Mouse (Mus musculus) hindbrain, embryonic 10.5 days (tissue): ENCODE results near the gene Slco3a1. TPM values are rescaled to one million over a fixed set of nuclear protein-coding genes. Genes with fewer than 3 reads are reported as not detected.
A peak's percentile ranks its signal among the peaks of the same experiment; 100 is the strongest.

Experiments
- DNase-seq: peaks from one replicate; pipeline ENCODE4 v3.0.0-alpha.2; 2017; ENCODE audit warnings: low spot score
- H3K27ac ChIP-seq: fragments of 300-500 bp; sonication (generic); 2 replicates; pipeline ENCODE4 v1.5.1; 2016; ENCODE audit warnings: mild to moderate bottlenecking, moderate library complexity
- H3K27me3 ChIP-seq: fragments of 300-500 bp; sonication (generic); 2 replicates; pipeline ENCODE4 v1.6.1; 2016; ENCODE audit warnings: mild to moderate bottlenecking; ENCODE audit not compliant: poor library complexity, insufficient read depth, severe bottlenecking
- H3K36me3 ChIP-seq: fragments of 300-500 bp; sonication (generic); 2 replicates; pipeline ENCODE4 v1.6.1; 2016; ENCODE audit warnings: mild to moderate bottlenecking, moderate library complexity
- H3K4me1 ChIP-seq: fragments of 300-500 bp; sonication (generic); replicated peaks from 2 replicates; pipeline ENCODE4 v1.6.1; 2016; ENCODE audit warnings: mild to moderate bottlenecking
- H3K4me3 ChIP-seq: fragments of 300-500 bp; sonication (generic); 2 replicates; pipeline ENCODE4 v1.5.1; 2016; ENCODE audit warnings: mild to moderate bottlenecking, moderate library complexity
- H3K9me3 ChIP-seq: fragments of 300-500 bp; sonication (generic); 2 replicates; pipeline ENCODE4 v1.6.1; 2016; ENCODE audit warnings: mild to moderate bottlenecking, moderate library complexity
- WGBS: fragments of 180-500 bp; shearing (Covaris S2); methylation state at CpG from one replicate; pipeline ENCODE4 v1.1.7; 2016; 5-methylcytosine and 5-hydroxymethylcytosine counted together
- polyA plus RNA-seq: library from polyadenylated mRNA; unstranded; fragments of >200 nt; fragmentation: Nextera tagmentation; extraction: Ambion mirVana; gene quantifications from 2 replicates; pipeline ENCODE4 v1.2.1, GENCODE M21; 2016

Gene Slco3a1
- polyA plus RNA-seq, 1 experiment from 2014 or later: 10.1 TPM

- Histone ChIP-seq H3K27ac (peak overlapping the region; percentile 23; the same call in 1 of the 2 replicates), H3K36me3 (no peaks in the 10 kb centered on the region), H3K27me3 (no peaks in the 10 kb centered on the region; the same call in 1 of the 2 replicates), H3K4me1 (peaks cover 50% of the 10 kb centered on the region), H3K9me3 (no peaks in the 10 kb centered on the region), H3K4me3 (no peak overlapping the region)
- 31% methylated on average over 7 of the region's 7 CpGs for WGBS
- DNase-seq: peak; percentile 68
These were observed 187.2 kb downstream of the Slco3a1 start for GRCm38 (mm10) chr7:74367350-74367749.

DNA sequence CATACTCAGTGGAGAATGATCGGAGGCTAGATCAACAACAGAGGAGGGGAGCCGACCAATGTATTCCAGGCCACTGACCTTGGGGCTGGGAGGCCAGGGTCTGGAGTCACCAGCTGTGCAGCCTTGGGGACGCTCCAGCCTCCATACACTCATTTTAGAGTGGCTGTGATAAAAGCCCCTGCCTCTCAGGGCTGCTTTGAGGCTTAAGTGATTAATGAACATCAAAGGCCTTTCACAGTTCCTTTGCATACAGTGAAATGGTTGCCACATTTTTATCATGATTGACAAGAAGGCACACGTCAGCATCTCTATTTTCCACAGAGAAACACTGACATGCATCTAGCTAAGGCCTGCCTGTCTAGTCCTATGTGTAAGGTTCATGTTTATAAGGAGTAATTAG is 189.0 kb downstream of the Slco3a1 start:
- no peak overlapping the region for H3K4me3 ChIP-seq
- H3K27ac ChIP-seq: peak overlapping the region; percentile 35; the same call in 1 of the 2 replicates
- no peaks in the 10 kb centered on the region for H3K36me3 ChIP-seq
- no peaks in the 10 kb centered on the region; the same call in 1 of the 2 replicates for H3K27me3 ChIP-seq
- WGBS: 29% methylated on average over 4 of the region's 4 CpGs
- no peak for DNase-seq
- H3K9me3 ChIP-seq: no peaks in the 10 kb centered on the region
- peaks cover 48% of the 10 kb centered on the region for H3K4me1 ChIP-seq

DNA sequence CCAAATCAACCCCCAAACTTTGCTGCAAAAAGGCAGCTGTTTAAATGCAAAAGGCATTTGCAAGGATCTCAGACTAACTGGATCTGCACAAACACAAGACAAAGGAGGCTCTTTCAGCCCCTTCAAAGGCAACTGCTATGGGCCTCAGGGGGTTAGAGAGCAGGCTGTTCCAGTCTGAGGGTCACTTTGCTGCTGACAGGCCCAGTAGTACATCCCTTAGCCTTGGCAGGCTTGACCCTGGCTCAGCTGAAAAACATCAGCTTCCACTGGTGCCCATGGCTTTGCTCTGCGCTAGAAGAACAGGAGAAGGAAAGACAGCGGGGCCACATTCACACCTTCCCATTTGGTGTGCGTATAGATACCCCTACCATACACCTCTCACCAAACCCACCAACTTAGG is 189.6 kb downstream of the Slco3a1 start:
- no peaks in the 10 kb centered on the region for H3K36me3 ChIP-seq
- peak overlapping the region; percentile 47 for H3K27ac ChIP-seq
- H3K9me3 ChIP-seq: no peaks in the 10 kb centered on the region
- peak; percentile 27 for DNase-seq
- no peak overlapping the region for H3K4me3 ChIP-seq
- H3K4me1 ChIP-seq: peaks cover 49% of the 10 kb centered on the region
- 80% methylated on average over 3 of the region's 3 CpGs for WGBS
- H3K27me3 ChIP-seq: no peaks in the 10 kb centered on the region; the same call in 1 of the 2 replicates

DNA sequence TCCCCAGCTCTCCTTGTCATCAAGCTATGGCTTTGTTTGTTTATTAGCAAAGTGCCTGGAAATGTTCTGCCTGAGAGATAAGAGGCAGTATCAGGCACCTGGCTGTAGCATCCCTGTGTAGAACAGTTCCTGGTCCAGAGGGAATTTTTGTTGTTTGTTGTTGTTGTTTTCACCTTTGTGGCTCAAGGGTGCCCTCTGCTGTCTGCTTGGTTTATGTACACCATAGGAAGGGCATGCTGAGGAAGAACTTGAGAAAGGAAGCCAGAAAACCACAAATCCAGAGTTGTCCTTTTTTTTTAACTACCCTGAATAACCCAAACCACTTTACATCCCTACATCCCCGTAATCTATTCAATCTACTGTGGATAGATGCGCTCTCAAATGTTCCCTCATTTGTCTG is 191.1 kb downstream of the Slco3a1 start:
- Histone ChIP-seq H3K9me3 (no peaks in the 10 kb centered on the region), H3K36me3 (no peaks in the 10 kb centered on the region), H3K4me3 (no peak overlapping the region), H3K27ac (no peak overlapping the region), H3K4me1 (peaks cover 49% of the 10 kb centered on the region), H3K27me3 (no peaks in the 10 kb centered on the region; the same call in 1 of the 2 replicates)
- 81% methylated on average over 2 of the region's 2 CpGs for WGBS
- DNase-seq: peak; percentile 35

- no peak overlapping the region for H3K4me3 ChIP-seq
- DNase-seq: no peak
These were observed 192.9 kb downstream of the Slco3a1 start for GRCm38 (mm10) chr7:74361677-74362076.

GRCm38 (mm10) chr7:74357027-74357426 is 197.6 kb downstream of the Slco3a1 start:
- H3K4me3 ChIP-seq: no peak overlapping the region
- H3K27me3 ChIP-seq: no peaks in the 10 kb centered on the region
- no peak for DNase-seq
- no peaks in the 10 kb centered on the region for H3K9me3 ChIP-seq
- H3K4me1 ChIP-seq: peaks cover 24% of the 10 kb centered on the region
- no peak overlapping the region for H3K27ac ChIP-seq
- H3K36me3 ChIP-seq: no peaks in the 10 kb centered on the region

More at GRCm38 (mm10) chr7:74361677-74362076, 192.9 kb downstream of the Slco3a1 start:
- Histone ChIP-seq H3K4me1 (peaks cover 35% of the 10 kb centered on the region), H3K9me3 (no peaks in the 10 kb centered on the region), H3K27me3 (no peaks in the 10 kb centered on the region; the same call in 1 of the 2 replicates), H3K36me3 (no peaks in the 10 kb centered on the region), H3K27ac (no peak overlapping the region)
- WGBS: 86% methylated on average over 2 of the region's 2 CpGs

DNA sequence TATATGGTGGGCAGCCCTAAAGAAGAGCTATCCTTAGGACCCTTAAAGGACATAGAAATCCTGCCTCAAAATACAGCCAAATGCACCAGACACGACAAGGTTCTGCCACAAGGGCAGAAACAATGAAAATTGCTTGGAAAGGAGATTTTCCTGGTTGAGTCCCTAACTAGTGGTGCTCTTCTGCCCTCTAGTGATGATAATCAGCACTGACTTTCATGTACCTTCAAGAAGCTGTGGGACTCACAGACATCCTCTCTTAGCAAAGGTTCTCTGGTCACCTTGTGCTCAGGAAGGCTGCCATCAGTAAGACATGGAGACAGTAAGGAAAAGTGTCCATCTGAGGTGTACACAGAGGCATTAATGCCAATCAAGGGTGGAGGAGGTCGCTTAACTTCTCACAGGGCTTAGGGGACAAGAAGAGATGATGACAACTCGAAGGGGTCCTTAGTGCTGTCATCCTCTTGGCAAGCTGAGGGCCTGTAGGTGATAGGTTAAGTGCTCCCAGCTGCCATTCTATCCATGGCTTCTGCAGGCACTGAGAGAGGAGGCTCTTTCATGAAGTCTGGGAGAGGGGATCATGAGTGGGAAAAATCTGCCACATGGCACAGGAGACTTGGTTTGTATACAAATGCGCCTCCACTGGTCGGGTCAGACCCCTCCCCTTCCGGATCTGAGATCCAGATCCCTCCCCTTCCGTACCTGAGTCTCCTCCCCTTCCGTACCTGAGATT is 199.9 kb downstream of the Slco3a1 start:
- Histone ChIP-seq H3K4me1 (peaks cover 16% of the 10 kb centered on the region), H3K4me3 (no peak overlapping the region), H3K36me3 (no peaks in the 10 kb centered on the region), H3K27ac (peak overlapping the region; percentile 76), H3K27me3 (no peaks in the 10 kb centered on the region), H3K9me3 (no peaks in the 10 kb centered on the region)
- 63% methylated on average over 8 of the region's 8 CpGs for WGBS
- peak; percentile 48 for DNase-seq

DNA sequence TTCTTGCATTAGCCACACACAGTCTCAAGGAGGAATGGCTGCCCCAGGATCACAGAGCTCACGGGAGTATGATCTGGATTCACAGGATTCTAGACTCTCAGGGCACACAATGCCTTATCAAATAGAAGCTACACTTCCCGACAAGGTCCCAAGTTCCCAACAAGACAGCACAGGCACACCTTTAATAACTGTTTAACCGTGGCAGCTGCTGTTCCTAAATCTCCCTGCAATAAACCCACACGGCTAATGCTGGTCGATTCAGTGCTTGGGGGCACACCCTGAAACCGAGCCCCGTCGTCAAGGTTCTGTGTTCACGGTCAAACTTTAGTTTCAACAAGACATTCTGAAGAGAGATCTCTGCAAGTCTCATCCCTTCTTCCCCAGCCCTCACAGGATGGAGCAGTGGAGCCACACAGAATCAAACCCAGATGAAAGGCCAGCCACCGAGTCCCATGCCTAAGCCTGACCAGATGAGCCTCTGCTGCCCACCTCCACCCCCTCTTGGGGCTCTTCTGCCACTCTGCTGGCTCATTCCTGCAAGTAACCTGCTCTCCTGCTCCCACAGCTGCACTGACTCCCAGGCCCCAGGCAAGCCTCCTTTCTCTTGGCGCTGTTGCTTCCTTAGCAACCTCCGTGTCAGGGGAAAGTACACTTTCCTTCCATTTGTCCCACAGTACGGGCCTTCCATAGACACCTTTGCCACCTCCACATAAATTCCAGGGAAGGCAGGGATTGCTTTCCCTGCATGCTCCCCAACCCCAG is 200.7 kb downstream of the Slco3a1 start:
- Histone ChIP-seq H3K27me3 (no peaks in the 10 kb centered on the region), H3K9me3 (no peaks in the 10 kb centered on the region), H3K4me3 (no peak overlapping the region), H3K36me3 (no peaks in the 10 kb centered on the region), H3K27ac (peak overlapping the region; percentile 76), H3K4me1 (peaks cover 20% of the 10 kb centered on the region)
- DNase-seq: no peak
- WGBS: 86% methylated on average over 13 of the region's 13 CpGs

GRCm38 (mm10) chr7:74353240-74353639 is 201.3 kb downstream of the Slco3a1 start:
- H3K4me1 ChIP-seq: peaks cover 27% of the 10 kb centered on the region
- H3K27ac ChIP-seq: no peak overlapping the region; the same call in 1 of the 2 replicates
- WGBS: 85% methylated on average over 7 of the region's 7 CpGs
- no peak for DNase-seq
- H3K27me3 ChIP-seq: no peaks in the 10 kb centered on the region
- no peaks in the 10 kb centered on the region for H3K36me3 ChIP-seq
- no peak overlapping the region for H3K4me3 ChIP-seq
- H3K9me3 ChIP-seq: no peaks in the 10 kb centered on the region

DNA sequence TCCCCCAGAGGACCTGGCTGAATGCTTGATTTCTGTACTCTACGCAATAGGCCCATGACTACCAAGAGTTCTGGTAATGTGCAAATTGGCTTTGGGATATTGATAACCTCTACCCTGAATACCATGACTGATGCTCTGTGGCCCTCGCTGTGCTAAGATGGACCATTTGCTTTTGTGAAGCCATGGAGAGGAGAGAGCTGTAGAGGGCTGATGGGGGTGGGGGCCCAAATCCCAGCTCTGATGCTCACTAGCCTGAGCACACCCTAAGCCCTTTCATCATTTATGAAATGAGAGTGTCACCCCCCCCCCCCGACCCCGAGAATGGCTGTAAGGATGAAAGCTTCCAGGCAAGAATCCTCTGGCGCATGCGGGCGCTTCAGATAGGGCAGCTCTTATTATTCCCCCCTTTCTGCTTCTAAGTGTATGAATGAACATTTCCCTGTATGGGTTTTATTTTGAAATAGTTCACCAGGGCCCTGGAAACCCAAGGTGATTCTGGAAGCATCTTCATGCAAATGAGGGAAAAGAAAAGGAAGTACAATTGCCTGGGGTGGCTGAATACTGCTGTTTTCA is 206.2 kb downstream of the Slco3a1 start:
- Histone ChIP-seq H3K4me1 (peaks cover 27% of the 10 kb centered on the region), H3K4me3 (no peak overlapping the region), H3K36me3 (no peaks in the 10 kb centered on the region), H3K27ac (no peak overlapping the region), H3K27me3 (no peaks in the 10 kb centered on the region), H3K9me3 (no peaks in the 10 kb centered on the region)
- DNase-seq: no peak
- WGBS: 86% methylated on average over 7 of the region's 7 CpGs

DNA sequence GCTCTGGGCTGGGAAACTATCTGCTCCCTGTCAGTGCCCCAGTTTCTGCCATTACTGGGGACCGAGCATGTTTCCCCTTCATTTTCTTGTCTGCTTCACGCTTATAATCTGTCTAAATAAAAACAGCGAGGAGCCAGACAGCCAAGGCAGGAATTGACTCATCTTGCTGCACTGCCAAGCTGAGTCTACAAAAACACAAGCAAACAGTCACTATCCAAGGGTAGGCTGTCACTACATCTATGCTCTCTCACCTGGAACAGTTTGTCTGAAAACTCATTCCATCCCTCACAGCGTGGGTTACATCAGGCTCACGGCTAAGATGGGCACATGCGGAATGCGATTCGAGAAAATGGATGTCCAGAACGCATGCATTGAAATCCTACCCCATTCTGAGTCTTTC is 207.6 kb downstream of the Slco3a1 start:
- WGBS: 87% methylated on average over 9 of the region's 9 CpGs
- peak overlapping the region; percentile 71 for H3K27ac ChIP-seq

DNA sequence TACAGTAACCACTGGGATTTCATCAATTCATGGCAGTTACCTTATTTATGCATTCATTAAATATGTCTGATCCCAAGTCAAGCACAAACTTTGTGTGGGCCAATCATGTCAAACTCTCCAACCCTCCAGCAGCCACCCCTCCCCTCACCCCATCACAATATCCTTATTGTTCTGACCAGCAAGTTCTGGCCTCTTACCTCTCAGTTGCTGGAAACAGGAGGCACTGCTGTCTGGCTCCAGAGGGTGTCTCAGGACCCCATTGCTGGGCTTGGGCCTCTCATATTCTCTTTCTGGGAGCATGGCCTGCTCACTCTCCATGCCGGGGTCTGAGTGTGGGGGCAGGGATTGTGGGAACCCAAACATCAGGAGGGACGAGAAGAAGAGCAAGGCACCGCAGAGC is 208.1 kb downstream of the Slco3a1 start:
- no peak overlapping the region for H3K4me3 ChIP-seq
- H3K27ac ChIP-seq: peak overlapping the region; percentile 71
- no peak for DNase-seq
- no peaks in the 10 kb centered on the region for H3K9me3 ChIP-seq
- peaks cover 28% of the 10 kb centered on the region for H3K4me1 ChIP-seq
- WGBS: 60% methylated on average over 3 of the region's 3 CpGs
- no peaks in the 10 kb centered on the region for H3K36me3 ChIP-seq
- no peaks in the 10 kb centered on the region for H3K27me3 ChIP-seq

More for the DNA sequence above, 207.6 kb downstream of the Slco3a1 start:
- no peak overlapping the region for H3K4me3 ChIP-seq
- peaks cover 27% of the 10 kb centered on the region for H3K4me1 ChIP-seq
- DNase-seq: no peak
- no peaks in the 10 kb centered on the region for H3K9me3 ChIP-seq
- no peaks in the 10 kb centered on the region for H3K36me3 ChIP-seq
- no peaks in the 10 kb centered on the region for H3K27me3 ChIP-seq
